Mouse (Mus musculus) gastrocnemius, postnatal 25 days (tissue): ENCODE data around the gene Bdnf. TPM values are rescaled to one million over a fixed set of nuclear protein-coding genes. Genes with fewer than 3 reads are reported as not detected.

Source experiments
- DNase-seq: peaks from one replicate; pipeline ENCODE4 v3.0.0; 2022
- long read RNA-seq, 2 experiments: library from polyadenylated mRNA; stranded (forward); transcript quantifications; one replicate each; pipeline ENCODE4 v2.0.0; 2021
- total RNA-seq, 2 experiments: library from RNA; stranded (reverse); gene quantifications; 1 replicate in 1 of 2; 2 replicates in 1 of 2; pipeline ENCODE4 v1.2.3; 2021

The Bdnf gene
- total RNA-seq: under 1 TPM; 0.64 to 0.86 TPM
- long read RNA-seq, experiment 1, partial matches to known transcripts: 0 of 4 reads
- long read RNA-seq, experiment 1, other reads (novel, unspliced or antisense): 0 of 4 reads
- long read RNA-seq, experiment 2, partial matches to known transcripts: 0 of 1 reads
- long read RNA-seq, experiment 2, other reads (novel, unspliced or antisense): 0 of 1 reads

DNA sequence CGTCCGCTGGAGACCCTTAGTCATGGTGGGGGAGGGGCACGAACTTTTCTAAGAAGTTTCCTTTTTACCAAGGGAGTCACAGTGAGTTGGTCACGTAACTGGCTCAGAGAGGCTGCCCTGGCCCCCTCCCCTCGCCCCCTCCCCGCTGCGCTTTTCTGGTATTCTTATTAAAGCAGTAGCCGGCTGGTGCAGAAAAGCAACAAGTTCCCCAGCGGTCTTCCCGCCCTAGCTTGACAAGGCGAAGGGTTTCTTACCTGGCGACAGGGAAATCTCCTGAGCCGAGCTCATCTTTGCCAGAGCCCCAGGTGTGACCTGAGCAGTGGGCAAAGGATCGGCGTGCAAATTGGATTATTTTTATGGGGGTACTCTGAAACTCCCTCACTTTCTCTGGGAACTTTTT lies at the start of gene Bdnf:
Bdnf (plus strand) TSS at position 169 of the 400 bp plus-strand sequence.
- DNase-seq: no peak

GRCm38 (mm10) chr2:109626864-109627263 lies 47.6 kb upstream of the Bdnf start:
- DNase-seq: no peak

DNA sequence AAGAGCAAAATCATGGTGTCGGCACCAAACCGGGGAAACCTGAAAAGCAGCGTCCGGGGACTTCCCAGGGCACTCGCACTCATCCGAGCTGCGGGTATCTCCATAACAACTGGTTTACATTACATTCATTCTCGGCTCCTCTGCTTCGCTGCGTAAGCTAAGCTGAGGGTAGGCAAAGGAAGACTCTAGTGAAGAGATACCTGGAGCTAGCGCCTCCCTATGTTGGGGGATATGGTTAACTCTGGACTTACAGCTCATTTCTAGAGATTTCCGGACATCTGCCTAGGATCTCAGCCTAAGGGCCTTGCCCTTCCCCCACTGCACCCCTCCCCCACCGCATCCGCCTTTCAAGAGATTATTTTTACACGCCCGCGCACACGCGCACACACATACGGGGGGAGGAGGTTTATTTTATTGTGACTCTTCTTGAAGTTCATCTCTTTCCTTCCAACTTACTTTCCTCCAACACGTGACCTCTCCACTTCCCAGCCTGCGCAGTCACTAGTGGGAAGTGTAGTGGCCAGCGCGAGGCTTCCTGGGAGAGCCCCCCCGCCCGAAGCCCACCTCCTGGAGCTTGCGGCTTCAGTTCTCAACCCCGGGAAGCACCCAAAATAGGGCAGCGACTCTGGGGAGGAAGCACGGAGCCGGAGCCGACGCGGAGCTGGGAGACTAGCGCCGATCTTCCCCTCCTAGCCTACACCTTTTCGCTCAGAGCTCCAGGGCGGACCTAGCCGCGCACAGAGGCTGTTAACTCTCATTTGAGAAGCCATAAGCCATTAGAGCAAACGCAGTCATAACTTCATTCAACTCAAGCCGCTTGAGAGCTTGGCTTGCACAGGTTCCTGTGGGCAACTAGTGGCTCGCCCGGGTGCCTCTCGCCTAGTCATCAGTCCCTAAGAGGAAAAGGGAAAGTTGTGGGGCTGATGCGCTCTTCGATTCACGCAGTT lies 718 bp upstream of the Bdnf start:
- DNase-seq: no peak

DNA sequence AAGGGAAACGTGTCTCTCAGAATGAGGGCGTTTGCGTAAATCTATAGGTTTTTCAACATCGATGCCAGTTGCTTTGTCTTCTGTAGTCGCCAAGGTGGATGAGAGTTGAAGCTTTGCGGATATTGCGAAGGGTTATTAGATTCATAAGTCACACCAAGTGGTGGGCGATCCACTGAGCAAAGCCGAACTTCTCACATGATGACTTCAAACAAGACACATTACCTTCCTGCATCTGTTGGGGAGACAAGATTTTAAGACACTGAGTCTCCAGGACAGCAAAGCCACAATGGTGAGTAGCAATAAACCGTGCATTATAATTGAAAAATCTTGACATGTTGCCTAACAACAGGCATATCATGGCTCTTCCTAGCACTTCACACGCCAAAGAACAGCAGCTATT lies 551 bp downstream of the Bdnf start:
- no peak for DNase-seq

DNA sequence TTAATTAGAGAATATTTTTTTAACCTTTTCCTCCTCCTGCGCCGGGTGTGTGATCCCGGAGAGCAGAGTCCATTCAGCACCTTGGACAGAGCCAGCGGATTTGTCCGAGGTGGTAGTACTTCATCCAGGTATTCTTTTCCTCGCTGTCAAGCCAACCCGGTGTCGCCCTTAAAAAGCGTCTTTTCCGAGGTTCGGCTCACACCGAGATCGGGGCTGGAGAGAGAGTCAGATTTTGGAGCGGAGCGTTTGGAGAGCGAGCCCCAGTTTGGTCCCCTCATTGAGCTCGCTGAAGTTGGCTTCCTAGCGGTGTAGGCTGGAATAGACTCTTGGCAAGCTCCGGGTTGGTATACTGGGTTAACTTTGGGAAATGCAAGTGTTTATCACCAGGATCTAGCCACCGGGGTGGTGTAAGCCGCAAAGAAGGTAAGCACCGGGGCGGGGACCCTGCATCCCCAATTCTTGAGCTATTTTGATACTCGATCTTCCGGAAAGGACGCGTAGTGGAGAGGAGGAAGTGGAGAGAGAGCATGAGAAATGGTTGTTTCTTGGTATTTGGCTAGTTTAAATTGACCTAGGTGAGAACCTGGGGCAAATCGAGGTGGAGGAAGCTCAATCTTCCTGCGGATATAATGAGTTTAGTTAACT lies 1.6 kb downstream of the Bdnf start:
- DNase-seq: no peak

- no peak for DNase-seq
These were observed 2.1 kb downstream of the Bdnf start for GRCm38 (mm10) chr2:109676618-109676974.

DNA sequence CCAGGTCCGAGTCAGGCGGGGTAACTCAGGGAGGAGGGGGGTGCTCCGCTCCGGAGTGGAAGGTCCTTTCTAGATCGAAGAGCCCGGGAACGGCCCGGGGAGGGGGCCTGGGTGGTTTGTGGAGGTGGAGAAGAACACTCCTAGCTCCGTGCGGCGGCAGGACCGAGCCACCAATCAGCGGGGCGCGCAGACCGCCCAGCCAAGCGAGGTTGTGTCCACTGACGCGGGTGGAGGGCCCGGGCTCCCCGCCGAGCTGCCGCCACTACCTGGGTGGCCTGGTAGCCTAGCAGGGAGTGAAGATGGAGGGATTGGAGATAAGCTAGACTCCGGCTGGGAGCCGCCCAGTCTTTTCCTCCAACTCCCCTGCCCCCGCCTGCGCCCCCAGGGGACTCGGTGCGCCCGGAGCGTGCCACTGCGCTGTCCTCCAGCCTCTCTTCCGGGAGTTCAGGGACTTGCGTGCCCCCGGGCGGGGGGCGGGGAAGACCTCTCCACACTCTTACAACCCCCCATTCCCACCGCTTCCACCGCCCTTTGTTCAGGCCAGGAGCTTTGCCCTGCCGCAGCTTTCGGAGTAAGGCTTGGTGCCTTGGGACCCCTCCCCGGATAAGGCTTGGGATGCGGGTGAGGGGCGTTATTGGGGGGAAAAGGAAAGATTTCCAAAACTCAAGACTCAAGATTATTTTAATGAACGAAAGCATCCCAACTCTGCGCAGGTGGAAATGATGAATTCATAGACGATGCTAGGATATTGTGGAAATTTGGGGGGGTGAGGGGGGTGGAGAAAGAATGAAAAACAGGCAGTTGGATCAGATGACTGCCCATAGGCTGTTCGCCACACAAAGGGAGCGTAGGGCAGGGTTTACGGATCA lies 3.0 kb downstream of the Bdnf start:
- no peak for DNase-seq

DNA sequence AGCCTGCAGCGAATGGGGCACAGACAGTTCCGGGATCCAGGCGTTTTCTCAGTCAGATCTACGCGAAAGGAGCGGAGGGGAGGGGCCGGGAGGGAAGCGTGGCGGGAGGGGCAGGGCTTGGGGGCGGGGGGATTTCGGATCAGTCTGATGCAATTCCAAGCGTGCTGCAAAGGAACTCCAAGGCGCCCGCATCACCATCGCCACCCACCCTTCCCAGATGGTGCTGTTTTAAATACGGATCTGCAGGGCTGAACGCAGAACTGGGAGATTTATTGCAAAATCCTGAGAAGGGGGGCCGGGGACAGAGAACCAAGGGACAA lies 3.5 kb downstream of the Bdnf start:
- DNase-seq: no peak

GRCm38 (mm10) chr2:109678454-109678853 lies 4.0 kb downstream of the Bdnf start:
- DNase-seq: no peak

- no peak for DNase-seq
These were observed 4.9 kb downstream of the Bdnf start for GRCm38 (mm10) chr2:109679446-109679845.

GRCm38 (mm10) chr2:109681071-109681470 lies 6.6 kb downstream of the Bdnf start:
- no peak for DNase-seq

- no peak for DNase-seq
These were observed 14.2 kb downstream of the Bdnf start for GRCm38 (mm10) chr2:109688661-109689060.

- DNase-seq: no peak
These were observed 18.0 kb downstream of the Bdnf start for GRCm38 (mm10) chr2:109692266-109693177.

GRCm38 (mm10) chr2:109693178-109694115 lies 18.9 kb downstream of the Bdnf start:
- peak; percentile 19 for DNase-seq

DNA sequence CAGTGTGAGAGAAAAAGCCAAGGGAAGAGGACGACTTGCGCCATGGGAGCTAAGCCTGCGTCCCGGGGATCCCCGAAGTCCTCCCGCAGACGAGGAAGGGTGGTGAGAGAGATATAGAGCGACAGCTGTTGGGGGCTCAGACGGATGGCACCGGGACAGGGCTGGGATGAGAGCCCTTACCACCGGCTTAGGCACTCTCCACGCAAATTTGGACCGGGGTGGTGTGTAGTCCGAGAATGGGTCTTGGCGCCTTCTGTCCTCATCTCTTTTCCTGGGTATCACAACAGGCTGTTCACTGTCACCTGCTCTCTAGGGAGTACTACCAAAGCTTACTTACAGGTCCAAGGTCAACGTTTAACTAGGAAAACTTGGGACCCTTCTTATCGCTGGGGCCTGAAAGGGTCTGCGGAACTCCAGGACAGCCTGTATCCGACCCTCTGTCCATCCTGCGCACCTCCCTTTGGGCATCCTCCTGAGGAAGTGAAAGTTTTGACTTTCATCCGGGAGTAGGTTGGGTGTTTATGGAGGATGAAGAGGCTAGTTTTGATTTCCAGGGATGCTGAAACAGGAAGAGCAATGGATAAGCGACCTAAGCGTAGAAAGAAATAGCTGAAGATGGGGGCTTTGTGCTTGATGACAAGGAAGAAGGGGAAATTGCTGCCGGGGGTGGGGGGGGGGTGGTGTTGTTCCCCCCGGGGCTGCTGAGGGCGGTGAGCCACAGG lies 19.8 kb downstream of the Bdnf start:
- DNase-seq: no peak

GRCm38 (mm10) chr2:109694838-109695225 lies 20.3 kb downstream of the Bdnf start:
- peak; percentile 21 for DNase-seq

- DNase-seq: no peak
These were observed 22.7 kb downstream of the Bdnf start for GRCm38 (mm10) chr2:109697151-109697550.

DNA sequence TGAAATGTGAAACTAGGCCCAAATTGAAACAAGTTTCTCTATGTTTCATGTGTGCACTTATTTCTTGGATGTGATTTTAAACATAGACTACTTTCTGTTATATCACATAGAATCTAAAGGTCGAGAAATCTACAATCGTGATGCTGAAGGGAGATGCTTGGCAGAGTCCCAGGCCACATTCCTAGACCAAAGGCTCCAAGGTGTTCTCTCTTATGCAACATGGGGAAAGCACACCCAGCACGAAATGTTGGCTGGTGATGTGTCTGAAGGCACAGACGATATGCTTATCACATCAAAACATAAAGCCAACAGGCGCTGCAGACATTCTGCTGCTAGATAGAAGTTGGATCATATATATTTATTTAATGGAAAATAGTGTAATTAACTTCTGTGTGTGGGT lies 25.8 kb downstream of the Bdnf start:
- DNase-seq: no peak

- no peak for DNase-seq
These were observed 29.1 kb downstream of the Bdnf start for GRCm38 (mm10) chr2:109703588-109703987.
